Mouse (Mus musculus): ENCODE measurements around the gene Abcc5. TPM values are rescaled to one million over a fixed set of nuclear protein-coding genes. Genes with fewer than 3 reads are reported as not detected.

Abcc5 gene
- polyA plus RNA-seq, 1 experiment = 5.3 TPM

DNA sequence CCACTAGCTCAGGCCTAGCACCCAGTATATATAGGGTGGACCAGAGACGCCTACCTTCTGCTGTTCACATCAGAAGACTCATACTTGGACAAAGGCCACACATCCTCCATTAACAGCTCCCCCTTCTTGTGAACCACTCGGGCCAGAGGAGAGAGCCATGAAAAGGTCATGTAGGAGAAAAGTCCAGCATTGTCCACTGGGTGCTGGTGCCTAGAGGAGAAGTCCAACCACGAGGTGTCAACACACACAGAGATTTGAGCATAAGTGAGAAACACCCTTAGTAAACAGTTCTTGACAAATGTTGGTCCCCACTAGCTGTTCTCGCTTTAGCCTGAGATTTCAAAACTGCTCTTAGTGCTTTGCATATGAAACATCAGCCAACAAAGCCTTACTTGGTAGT lies 20.9 kb downstream of the Abcc5 start:
- Histone ChIP-seq H3K36me3 (replicated peaks; ENCODE audit: low read length) (peaks cover 94% of the 10 kb centered on the region), H3K9me3 (no peaks in the 10 kb centered on the region), H3K4me3 (replicated peaks) (no peak overlapping the region), H3K27me3 (replicated peaks) (no peaks in the 10 kb centered on the region), H3K4me1 (peaks cover 10% of the 10 kb centered on the region)
- TF ChIP-seq GATA1 (IDR thresholded peaks at IDR 0.05; ENCODE audit: borderline replicate concordance, low read length) = no peak
- no peak for TF ChIP-seq FLI1 (IDR thresholded peaks at IDR 0.05; ENCODE audit: low read length)

DNA sequence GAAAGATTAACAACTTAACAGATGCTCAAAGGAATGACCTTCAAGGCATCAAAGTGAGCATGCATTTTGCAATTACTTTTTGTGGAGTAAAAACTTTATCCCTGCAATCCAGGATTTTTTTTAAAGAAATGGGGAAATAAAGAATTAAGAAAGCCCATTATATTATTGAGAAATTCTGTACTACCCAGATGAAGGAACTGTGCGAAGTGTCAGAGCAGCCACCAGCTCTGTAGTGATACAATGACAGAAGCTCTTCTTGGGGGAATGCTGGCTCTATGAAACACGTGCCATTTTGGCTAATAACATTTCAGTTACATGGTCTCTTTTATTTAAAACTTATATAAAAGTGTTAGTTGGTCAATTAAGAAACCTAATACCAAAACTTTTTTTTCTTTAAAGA lies 22.9 kb downstream of the Abcc5 start:
- TF ChIP-seq FLI1 (IDR thresholded peaks at IDR 0.05; ENCODE audit: low read length) (no peak), GATA1 (IDR thresholded peaks at IDR 0.05; ENCODE audit: borderline replicate concordance, low read length) (no peak)
- no peaks in the 10 kb centered on the region for H3K9me3 ChIP-seq
- no peaks in the 10 kb centered on the region for H3K4me1 ChIP-seq
- no peaks in the 10 kb centered on the region for H3K27me3 ChIP-seq (replicated peaks)
- H3K36me3 ChIP-seq (replicated peaks; ENCODE audit: low read length) = peaks cover 94% of the 10 kb centered on the region
- no peak overlapping the region for H3K4me3 ChIP-seq (replicated peaks)

DNA sequence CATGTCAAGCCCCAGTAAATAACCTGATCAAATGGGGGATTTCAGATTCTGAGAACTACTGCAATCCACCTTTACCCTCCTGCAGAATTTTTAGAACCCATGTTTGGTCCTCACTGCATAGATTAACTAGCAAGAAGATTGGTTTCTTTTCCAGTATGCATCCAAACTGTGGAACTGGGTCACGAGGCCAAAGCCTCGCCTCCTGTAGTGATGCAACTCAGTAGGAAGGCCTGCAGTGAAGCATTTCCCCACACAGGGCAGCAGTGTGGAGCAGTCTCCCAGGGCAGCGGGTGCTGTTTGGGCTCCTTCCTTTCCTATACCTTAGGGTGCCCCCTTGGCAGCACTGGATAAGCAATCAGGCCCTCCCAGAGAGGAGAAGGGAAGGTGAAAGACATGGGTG lies 24.6 kb downstream of the Abcc5 start:
- peaks cover 95% of the 10 kb centered on the region for H3K36me3 ChIP-seq (replicated peaks; ENCODE audit: low read length)
- H3K27me3 ChIP-seq (replicated peaks) = no peaks in the 10 kb centered on the region
- no peak for TF ChIP-seq FLI1 (IDR thresholded peaks at IDR 0.05; ENCODE audit: low read length)
- no peak for TF ChIP-seq GATA1 (IDR thresholded peaks at IDR 0.05; ENCODE audit: borderline replicate concordance, low read length)
- H3K4me1 ChIP-seq = no peaks in the 10 kb centered on the region
- H3K9me3 ChIP-seq = no peaks in the 10 kb centered on the region
- H3K4me3 ChIP-seq (replicated peaks) = no peak overlapping the region

DNA sequence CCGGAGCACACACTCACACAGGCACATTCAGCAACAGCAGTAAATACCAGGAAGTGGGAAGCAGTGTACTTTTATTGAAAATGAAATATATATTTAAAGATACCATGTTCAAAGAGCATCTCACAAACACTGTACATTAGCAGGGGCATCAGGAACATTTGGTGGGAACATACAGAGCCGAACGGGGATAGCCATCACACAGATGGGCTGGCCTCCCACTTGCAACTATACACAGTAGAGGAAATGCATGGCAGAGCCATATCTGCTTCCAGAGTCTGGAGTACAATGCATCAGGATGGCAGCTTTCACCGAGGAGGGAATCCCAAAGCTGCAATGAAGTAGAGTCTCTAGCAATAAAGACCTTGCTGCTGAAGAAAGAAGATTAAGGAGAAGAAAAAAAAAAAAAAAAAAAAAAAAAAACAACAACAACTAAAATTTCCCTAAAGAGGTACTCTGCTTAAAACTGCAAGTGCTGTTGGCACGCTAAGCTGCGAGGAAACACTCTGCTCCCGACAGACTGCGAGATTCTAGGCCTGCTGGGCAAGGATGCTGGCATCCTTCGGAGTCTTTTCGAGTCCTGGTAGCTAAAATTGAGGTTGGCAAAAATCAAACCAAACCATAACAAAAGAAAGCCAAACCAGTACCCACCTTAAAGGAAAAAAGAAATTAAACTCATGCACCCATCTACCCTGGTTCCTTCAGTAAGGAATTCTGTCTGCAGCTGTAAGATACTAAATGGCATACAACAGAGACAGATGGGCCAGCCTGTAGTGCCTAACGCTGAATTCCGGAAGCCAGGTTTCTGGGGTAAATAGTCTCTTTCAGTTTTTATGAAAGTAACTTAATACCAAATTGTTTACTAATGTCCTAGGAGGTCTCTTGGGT lies 25.2 kb downstream of the Abcc5 start:
- H3K4me1 ChIP-seq = no peaks in the 10 kb centered on the region
- no peaks in the 10 kb centered on the region for H3K9me3 ChIP-seq
- no peak for TF ChIP-seq GATA1 (IDR thresholded peaks at IDR 0.05; ENCODE audit: borderline replicate concordance, low read length)
- H3K4me3 ChIP-seq (replicated peaks) = no peak overlapping the region
- H3K27me3 ChIP-seq (replicated peaks) = no peaks in the 10 kb centered on the region
- H3K36me3 ChIP-seq (replicated peaks; ENCODE audit: low read length) = peaks cover 96% of the 10 kb centered on the region

DNA sequence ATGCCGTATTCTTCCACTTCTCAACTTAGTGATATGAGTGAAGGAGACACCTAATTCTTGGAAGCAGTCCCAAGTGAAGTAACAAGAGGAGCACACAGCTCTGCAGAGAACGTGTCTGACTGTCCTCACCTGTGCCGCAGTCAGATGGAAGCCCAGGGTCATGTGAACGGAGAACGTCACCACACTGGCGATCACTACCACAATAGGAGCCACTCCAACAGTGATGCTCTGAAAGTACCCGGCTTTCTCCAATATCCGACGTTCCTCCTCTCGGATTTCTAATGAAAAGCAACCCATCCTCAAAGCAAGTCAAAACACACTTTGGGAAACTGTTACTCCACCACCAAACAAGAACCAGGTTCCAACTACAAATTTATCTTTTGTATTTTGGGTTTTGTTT lies 29.3 kb downstream of the Abcc5 start:
- no peaks in the 10 kb centered on the region for H3K9me3 ChIP-seq
- no peak for TF ChIP-seq FLI1 (IDR thresholded peaks at IDR 0.05; ENCODE audit: low read length)
- TF ChIP-seq GATA1 (IDR thresholded peaks at IDR 0.05; ENCODE audit: borderline replicate concordance, low read length) = no peak
- no peaks in the 10 kb centered on the region for H3K4me1 ChIP-seq
- H3K4me3 ChIP-seq (replicated peaks) = no peak overlapping the region
- H3K27me3 ChIP-seq (replicated peaks) = no peaks in the 10 kb centered on the region
- peaks cover 95% of the 10 kb centered on the region for H3K36me3 ChIP-seq (replicated peaks; ENCODE audit: low read length)

DNA sequence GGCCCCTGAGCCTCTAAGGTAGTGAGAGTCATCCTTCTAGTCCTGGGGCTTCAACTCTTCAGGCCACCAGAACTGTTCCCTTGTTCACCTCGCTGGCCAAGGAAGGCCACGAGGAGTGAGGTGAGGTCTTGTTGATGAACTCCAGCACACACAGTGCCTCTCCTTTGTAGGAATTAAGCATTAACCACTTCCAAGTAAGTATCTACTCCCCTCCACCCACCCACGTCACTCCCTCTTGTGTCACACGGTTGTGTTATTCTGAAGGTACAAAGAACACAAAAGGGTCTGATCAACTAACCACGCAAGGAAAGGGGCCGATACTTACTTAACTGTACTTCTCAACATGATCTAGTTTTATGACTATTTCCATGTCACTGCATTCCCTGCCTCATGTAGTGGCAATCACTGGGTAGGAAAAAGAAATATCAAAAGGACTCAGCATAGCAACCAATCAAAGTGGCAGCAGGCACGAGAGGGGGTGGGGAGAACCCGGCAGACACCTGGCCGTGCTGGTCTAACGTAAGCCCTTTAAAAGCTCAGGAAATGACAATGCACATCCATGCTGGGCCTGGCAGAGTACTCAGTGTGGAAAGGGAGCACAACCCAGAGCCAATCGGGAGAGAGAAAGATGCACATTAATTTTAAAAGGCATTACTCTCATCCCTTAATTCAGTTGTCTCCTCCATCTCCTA lies 30.8 kb downstream of the Abcc5 start:
- Histone ChIP-seq H3K4me3 (replicated peaks) (no peak overlapping the region), H3K9me3 (no peaks in the 10 kb centered on the region), H3K36me3 (replicated peaks; ENCODE audit: low read length) (peaks cover 95% of the 10 kb centered on the region), H3K4me1 (no peaks in the 10 kb centered on the region), H3K27me3 (replicated peaks) (no peaks in the 10 kb centered on the region)
- TF ChIP-seq FLI1 (IDR thresholded peaks at IDR 0.05; ENCODE audit: low read length) (no peak), GATA1 (IDR thresholded peaks at IDR 0.05; ENCODE audit: borderline replicate concordance, low read length) (no peak)

DNA sequence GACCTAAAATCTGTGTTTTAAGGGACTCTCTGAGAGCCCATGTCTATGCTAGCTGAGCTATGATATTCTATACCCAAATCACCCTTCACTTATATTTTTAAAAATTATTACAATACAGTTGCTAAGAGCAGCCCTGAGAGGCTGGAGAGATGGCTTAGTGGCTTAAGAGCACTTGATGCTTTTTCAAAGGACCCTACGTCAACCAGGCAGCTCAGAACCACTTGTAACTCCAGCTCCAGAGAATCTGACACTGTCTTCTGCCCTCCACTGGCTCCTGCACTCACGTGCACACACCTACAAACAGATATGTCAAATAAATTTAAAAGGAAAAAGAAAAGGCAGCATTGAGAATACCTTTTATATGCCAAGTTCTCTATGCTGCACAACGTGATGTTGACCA lies 34.4 kb downstream of the Abcc5 start:
- Histone ChIP-seq H3K27me3 (replicated peaks) (no peaks in the 10 kb centered on the region), H3K4me1 (no peaks in the 10 kb centered on the region), H3K9me3 (no peaks in the 10 kb centered on the region), H3K4me3 (replicated peaks) (no peak overlapping the region), H3K36me3 (replicated peaks; ENCODE audit: low read length) (peaks cover 94% of the 10 kb centered on the region)
- TF ChIP-seq GATA1 (IDR thresholded peaks at IDR 0.05; ENCODE audit: borderline replicate concordance, low read length) = no peak
- TF ChIP-seq FLI1 (IDR thresholded peaks at IDR 0.05; ENCODE audit: low read length) = no peak

DNA sequence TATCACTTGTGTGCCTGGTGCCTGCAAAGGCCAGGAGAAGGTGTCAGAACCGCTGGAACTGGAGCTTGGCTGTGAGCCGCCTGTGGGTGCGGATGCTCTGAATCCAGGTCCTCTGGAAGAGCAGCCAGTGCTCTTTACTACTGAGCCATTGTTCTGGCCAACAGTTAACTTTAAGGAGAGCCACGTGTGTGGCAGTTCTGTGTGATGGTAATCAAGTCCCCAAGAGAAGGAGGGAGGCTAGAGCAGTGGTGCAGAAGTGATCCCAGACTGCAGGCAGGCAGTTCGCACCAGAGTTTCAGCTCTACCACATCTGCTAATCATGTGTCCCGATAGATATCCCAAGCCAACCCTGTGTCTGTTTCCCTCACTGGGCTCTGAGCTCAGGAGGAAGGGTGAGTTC lies 36.0 kb downstream of the Abcc5 start:
- peaks cover 89% of the 10 kb centered on the region for H3K36me3 ChIP-seq (replicated peaks; ENCODE audit: low read length)

DNA sequence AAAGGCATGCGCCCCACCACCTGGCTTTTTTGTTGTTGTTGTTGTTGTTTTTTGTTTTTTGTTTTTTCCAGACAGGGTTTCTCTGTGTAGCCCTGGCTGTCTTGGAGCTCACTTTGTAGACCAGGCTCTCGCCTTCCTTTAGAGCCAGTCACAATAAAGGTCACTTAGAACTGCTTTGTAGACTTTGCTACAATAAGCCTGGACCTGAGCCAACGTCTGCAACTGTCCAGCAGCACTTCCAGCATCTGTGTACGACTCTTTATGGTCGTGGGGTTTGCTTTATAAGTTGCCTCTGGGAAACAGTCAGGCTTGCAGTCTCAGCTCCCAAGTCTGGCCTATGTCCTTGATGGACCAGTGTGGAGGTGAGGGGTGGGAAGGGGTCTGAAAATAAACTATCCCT lies 45.2 kb downstream of the Abcc5 start:
- TF ChIP-seq GATA1 (IDR thresholded peaks at IDR 0.05; ENCODE audit: borderline replicate concordance, low read length) (no peak), FLI1 (IDR thresholded peaks at IDR 0.05; ENCODE audit: low read length) (no peak)
- Histone ChIP-seq H3K4me1 (no peaks in the 10 kb centered on the region), H3K4me3 (replicated peaks) (no peak overlapping the region), H3K9me3 (no peaks in the 10 kb centered on the region), H3K36me3 (replicated peaks; ENCODE audit: low read length) (peaks cover 92% of the 10 kb centered on the region), H3K27me3 (replicated peaks) (no peaks in the 10 kb centered on the region)

More for the DNA sequence above, 36.0 kb downstream of the Abcc5 start:
- TF ChIP-seq GATA1 (IDR thresholded peaks at IDR 0.05; ENCODE audit: borderline replicate concordance, low read length) = no peak
- TF ChIP-seq FLI1 (IDR thresholded peaks at IDR 0.05; ENCODE audit: low read length) = no peak
- Histone ChIP-seq H3K4me3 (replicated peaks) (no peak overlapping the region), H3K27me3 (replicated peaks) (no peaks in the 10 kb centered on the region), H3K4me1 (no peaks in the 10 kb centered on the region), H3K9me3 (no peaks in the 10 kb centered on the region)

DNA sequence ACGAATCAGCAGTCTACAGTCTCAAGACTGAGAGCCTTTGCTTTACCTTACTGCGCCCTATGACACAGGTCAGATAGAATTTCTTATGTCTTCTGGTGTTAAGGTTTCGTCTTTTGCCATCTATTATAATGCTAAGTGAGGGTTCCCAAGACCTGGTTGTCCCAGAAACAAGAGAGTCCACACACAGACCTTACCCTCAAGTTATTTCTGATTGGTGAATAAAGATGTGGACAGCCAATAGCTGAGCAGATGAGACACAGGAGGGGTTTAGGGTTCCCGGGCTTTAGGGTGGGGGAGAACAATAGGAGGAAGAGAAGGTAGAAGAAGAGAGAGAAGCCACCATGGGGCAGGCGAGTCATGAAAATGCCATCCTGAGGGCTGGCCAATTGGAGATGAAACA lies 50.9 kb downstream of the Abcc5 start:
- H3K4me3 ChIP-seq (replicated peaks) = no peak overlapping the region
- no peaks in the 10 kb centered on the region for H3K9me3 ChIP-seq
- peaks cover 93% of the 10 kb centered on the region for H3K36me3 ChIP-seq (replicated peaks; ENCODE audit: low read length)
- no peaks in the 10 kb centered on the region for H3K27me3 ChIP-seq (replicated peaks)
- no peak for TF ChIP-seq GATA1 (IDR thresholded peaks at IDR 0.05; ENCODE audit: borderline replicate concordance, low read length)
- H3K4me1 ChIP-seq = peaks cover 38% of the 10 kb centered on the region
